Mouse (Mus musculus) hindbrain, postnatal 0 days (tissue): ENCODE measurements around the gene Fam57a. TPM values are rescaled to one million over a fixed set of nuclear protein-coding genes. Genes with fewer than 3 reads are reported as not detected.
A peak's percentile ranks its signal among the peaks of the same experiment; 100 is the strongest.

Source experiments
- ATAC-seq: fragments of 200-750 bp; cut with Nextera tagmentation; 2 replicates; pipeline ENCODE4 v1.8.0; 2017; ENCODE audit warnings: mild to moderate bottlenecking, moderate TSS enrichment, moderate library complexity
- DNase-seq: peaks from one replicate; pipeline ENCODE4 v3.0.0-alpha.2; 2015; ENCODE audit warnings: low spot score
- H3K27ac ChIP-seq: fragments of 300-500 bp; sonication (generic); 2 replicates; pipeline ENCODE4 v1.5.1; 2014; ENCODE audit warnings: mild to moderate bottlenecking
- H3K27me3 ChIP-seq: fragments of 300-500 bp; sonication (generic); 2 replicates; pipeline ENCODE4 v1.6.1; 2014; ENCODE audit warnings: low read length, mixed read lengths; ENCODE audit not compliant: insufficient read depth
- H3K36me3 ChIP-seq: fragments of 300-500 bp; sonication (generic); 2 replicates; pipeline ENCODE4 v1.6.1; 2014; ENCODE audit warnings: low read length, mixed read lengths; ENCODE audit not compliant: insufficient read depth
- H3K4me1 ChIP-seq: fragments of 300-500 bp; sonication (generic); 2 replicates; pipeline ENCODE4 v1.6.1; 2014; ENCODE audit warnings: antibody characterized with exemption, low read length, mixed read lengths; ENCODE audit not compliant: insufficient read depth
- H3K4me2 ChIP-seq: fragments of 300-500 bp; sonication (generic); 2 replicates; pipeline ENCODE4 v1.6.1; 2014; ENCODE audit warnings: low read depth, mild to moderate bottlenecking, low read length, moderate library complexity, mixed read lengths
- H3K4me3 ChIP-seq: fragments of 300-500 bp; sonication (generic); 2 replicates; pipeline ENCODE4 v1.5.1; 2014; ENCODE audit warnings: low read length
- H3K9ac ChIP-seq: fragments of 300-500 bp; sonication (generic); replicated peaks from 2 replicates; pipeline ENCODE4 v1.6.1; 2014; ENCODE audit warnings: mild to moderate bottlenecking, low read length, moderate library complexity, mixed read lengths
- H3K9me3 ChIP-seq: fragments of 300-500 bp; sonication (generic); 2 replicates; pipeline ENCODE4 v1.6.1; 2016; ENCODE audit warnings: low read length, mixed read lengths
- CTCF ChIP-seq: IDR thresholded peaks from 2 replicates; pipeline ENCODE4 v1.5.1; 2016; ENCODE audit warnings: antibody characterized with exemption, control low read depth, low read depth
- WGBS: fragments of 180-500 bp; shearing (Covaris S2); extraction: QIAGEN DNeasy Blood & Tissue Kit; methylation state at CpG from one replicate; pipeline ENCODE4 v1.1.7; 2014; 5-methylcytosine and 5-hydroxymethylcytosine counted together
- polyA plus RNA-seq: library from polyadenylated mRNA; unstranded; fragments of >200 nt; fragmentation: Nextera tagmentation; extraction: Ambion mirVana; gene quantifications from 2 replicates; pipeline ENCODE4 v1.2.1, GENCODE M21; 2015
- total RNA-seq: library from RNA; depleted of rRNA; stranded (reverse); fragments of >200 nt; gene quantifications from 2 replicates; pipeline ENCODE4 v1.2.3, GENCODE M21; 2014

Gene Fam57a
- total and polyA plus RNA-seq, 2 experiments from 2014 or later: 16.6 to 20.1 TPM

DNA sequence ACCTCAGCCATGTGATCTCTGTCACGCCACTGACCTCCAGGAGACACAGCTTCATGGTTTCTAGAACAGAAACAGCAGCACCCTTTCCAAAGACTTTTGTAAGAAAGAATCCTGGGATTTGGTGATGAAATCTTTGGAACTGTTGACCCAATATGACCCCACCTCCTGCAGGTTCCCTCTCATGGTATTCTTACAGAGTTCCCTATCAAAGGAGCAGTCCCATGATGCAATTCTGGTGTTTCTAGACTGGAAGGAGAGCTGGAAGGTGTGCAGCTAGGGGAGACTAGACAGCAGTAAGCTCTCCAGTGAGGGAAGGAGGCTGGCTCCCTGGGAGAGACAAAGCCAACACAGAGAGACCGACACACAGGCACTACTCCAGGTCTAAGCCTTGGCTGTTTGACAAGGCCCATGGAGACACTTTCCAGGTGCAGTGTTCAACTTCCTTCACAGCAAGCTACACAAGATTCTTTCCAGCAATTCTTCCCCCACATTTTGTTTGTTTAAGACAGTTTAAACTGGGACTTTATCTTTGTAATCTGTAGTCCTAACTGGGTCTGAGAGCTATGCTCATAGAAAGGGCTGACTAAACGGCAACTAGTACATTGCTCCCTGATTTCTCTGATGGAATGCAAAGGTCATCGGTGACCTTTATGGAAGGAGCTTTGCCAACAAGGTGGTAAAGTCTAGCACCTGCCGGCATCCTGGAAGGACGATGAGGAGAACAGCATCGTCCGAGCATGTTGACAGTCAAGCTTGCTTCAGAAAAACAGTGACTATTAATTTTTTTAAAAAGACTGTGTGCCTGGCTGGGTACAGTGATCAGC, 33.1 kb upstream of the Fam57a start:
- no peak overlapping the region for H3K9ac ChIP-seq

DNA sequence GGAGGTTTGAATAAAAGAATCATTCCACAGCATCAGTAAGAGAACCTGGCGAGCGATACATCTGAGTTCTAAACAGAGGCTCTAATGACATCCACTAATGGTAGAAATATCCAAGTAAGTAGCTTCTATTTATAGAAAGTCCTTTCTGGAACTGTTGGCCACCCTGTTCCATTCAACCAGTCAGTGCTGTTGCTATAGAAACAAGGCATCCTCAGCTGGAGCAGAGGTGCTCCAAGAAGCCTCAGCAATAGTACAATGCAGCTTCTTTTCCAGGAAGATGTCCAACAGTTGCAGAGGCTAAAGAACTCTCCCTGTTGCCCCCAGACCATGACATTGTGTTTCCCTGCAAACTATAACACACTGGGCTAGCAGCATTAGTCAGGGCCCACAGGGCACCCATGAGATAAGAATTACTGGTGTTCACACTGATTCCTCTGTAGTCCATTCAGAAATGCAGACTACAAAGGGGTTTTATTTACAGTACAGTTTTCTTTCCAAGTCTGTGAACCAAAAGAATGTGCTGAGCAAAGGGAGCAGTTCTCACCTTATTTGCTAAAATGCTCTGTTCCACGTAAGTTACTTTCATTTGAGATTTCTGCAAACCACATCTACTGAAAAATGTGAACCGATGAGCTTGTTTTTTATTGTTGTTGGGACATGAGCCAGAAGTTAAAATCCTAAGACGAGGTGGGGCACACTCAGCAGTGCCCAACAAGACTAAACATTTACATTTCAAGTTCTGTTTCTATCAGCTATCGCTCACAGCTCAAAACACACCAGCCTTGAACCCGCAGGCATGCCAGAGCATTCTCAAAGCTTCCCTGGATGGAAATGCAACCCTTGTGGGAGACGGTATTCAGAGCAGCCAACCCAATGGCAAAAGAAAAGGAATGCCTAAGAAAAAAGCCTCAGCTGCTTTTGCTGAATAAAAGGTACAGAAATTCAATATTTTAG, 31.1 kb upstream of the Fam57a start:
- Histone ChIP-seq H3K4me2 (0 out of 2 replicates have a peak overlapping the region, but pooled peaks have one; percentile 10), H3K36me3 (no peaks in the 10 kb centered on the region), H3K27me3 (no peaks in the 10 kb centered on the region), H3K4me1 (peaks cover 15% of the 10 kb centered on the region), H3K9me3 (no peaks in the 10 kb centered on the region), H3K9ac (no peak overlapping the region), H3K27ac (peak overlapping the region; percentile 57; the same call in 1 of the 2 replicates), H3K4me3 (no peak overlapping the region)
- peak; percentile 58; the same call in 1 of the 2 replicates for ATAC-seq
- WGBS: 52% methylated on average over 8 of the region's 8 CpGs
- TF ChIP-seq CTCF: no peak
- peak; percentile 69 for DNase-seq

More for the DNA sequence above, 33.1 kb upstream of the Fam57a start:
- Histone ChIP-seq H3K4me2 (no peak overlapping the region), H3K4me3 (no peak overlapping the region), H3K4me1 (peaks cover 15% of the 10 kb centered on the region), H3K27ac (no peak overlapping the region), H3K9me3 (no peaks in the 10 kb centered on the region), H3K36me3 (no peaks in the 10 kb centered on the region), H3K27me3 (no peaks in the 10 kb centered on the region)
- no peak for DNase-seq
- no peak for ATAC-seq
- WGBS: 88% methylated on average over 8 of the region's 8 CpGs
- TF ChIP-seq CTCF: no peak

DNA sequence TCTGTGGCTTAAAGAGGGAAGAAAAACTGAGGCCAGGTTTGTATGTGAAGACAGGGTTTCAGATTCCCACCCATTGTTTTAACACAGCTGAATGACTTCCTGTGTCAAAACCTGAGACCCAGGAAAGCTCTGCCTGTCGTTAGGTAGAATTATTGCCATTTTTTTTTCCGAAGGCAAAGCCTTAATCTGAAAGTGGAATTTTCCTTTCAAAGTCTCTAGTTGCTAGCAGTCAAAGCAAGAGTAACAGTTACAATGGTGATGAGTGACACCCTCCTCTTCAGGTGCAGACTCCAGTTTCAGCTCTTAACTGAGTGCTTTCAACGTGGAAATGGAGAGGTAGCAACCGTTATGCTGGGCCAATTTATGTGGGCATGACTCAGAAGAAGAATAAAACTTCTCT, 28.5 kb upstream of the Fam57a start:
- Histone ChIP-seq H3K36me3 (no peaks in the 10 kb centered on the region; the same call in 1 of the 2 replicates), H3K9ac (no peak overlapping the region), H3K4me3 (no peak overlapping the region), H3K27ac (no peak overlapping the region), H3K4me1 (peaks cover 15% of the 10 kb centered on the region), H3K9me3 (no peaks in the 10 kb centered on the region), H3K4me2 (no peak overlapping the region), H3K27me3 (no peaks in the 10 kb centered on the region)
- no peak for TF ChIP-seq CTCF
- 70% methylated on average over 4 of the region's 4 CpGs for WGBS
- no peak for DNase-seq
- ATAC-seq: no peak

DNA sequence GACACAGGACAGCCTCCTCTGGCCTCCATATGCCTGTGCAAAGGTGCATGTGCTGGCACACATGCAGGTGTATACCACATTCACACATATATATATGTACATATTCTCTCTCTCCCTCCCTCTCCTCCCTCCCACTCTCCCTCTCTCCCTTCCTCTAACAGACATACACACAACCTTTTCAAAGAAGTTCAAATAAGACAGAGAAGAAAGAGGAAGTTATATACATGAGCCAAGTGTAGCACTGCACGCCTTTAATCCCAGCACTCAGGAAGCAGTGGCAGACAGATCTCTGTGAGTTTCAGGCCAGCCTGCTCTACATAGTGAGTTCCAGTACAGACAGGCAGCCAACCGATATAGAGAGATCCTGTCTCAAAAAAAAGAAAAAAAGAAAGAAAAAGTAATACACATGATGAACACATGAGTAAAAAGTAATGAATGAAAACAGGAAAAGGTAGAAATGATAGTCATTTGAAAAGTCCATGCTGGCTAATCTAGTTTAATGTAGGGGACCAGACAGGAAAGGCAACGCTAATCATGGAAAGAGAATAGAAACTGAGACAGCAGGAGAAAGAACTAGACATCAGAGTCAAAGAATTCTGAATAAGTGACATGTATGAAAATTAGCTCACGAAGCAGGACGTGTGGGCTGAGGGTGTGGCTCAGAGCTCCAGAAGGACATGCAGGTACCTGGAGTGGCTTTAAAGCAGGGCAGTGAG, 26.1 kb upstream of the Fam57a start:
- H3K9ac ChIP-seq: no peak overlapping the region
- no peak for DNase-seq
- H3K4me2 ChIP-seq: no peak overlapping the region
- H3K4me3 ChIP-seq: no peak overlapping the region
- TF ChIP-seq CTCF: no peak
- no peak for ATAC-seq
- H3K9me3 ChIP-seq: no peaks in the 10 kb centered on the region
- no peaks in the 10 kb centered on the region for H3K27me3 ChIP-seq
- 87% methylated on average over 5 of the region's 5 CpGs for WGBS
- no peak overlapping the region for H3K27ac ChIP-seq
- H3K4me1 ChIP-seq: peaks cover 6% of the 10 kb centered on the region; the same call in 1 of the 2 replicates
- peaks cover 7% of the 10 kb centered on the region; the same call in 1 of the 2 replicates for H3K36me3 ChIP-seq

DNA sequence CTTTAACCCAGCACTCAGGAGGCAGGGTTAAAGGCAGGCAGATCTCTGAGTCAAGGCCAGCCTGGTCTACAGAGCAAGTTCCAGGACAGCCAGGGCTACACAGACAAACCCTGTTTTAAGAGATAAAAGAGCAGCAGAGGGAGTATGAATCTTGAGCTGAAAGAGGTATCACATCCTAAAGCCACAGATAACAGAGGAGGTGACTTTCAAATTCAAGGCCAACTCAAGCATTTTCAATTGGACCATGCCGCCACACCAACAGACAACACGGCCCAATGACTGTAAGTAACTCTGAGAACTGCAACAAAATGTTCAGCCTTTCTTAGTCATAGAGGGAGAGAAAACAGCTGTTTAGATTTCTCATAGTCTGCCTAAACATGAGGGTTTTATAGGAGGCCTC, 25.3 kb upstream of the Fam57a start:
- H3K36me3 ChIP-seq: peaks cover 11% of the 10 kb centered on the region; the same call in 1 of the 2 replicates
- H3K4me1 ChIP-seq: no peaks in the 10 kb centered on the region; the same call in 1 of the 2 replicates
- ATAC-seq: no peak
- no peak for TF ChIP-seq CTCF
- 94% methylated on average over 2 of the region's 2 CpGs for WGBS
- H3K27ac ChIP-seq: no peak overlapping the region
- H3K4me3 ChIP-seq: no peak overlapping the region
- no peak overlapping the region for H3K9ac ChIP-seq
- DNase-seq: no peak
- no peaks in the 10 kb centered on the region for H3K27me3 ChIP-seq
- H3K4me2 ChIP-seq: no peak overlapping the region
- no peaks in the 10 kb centered on the region for H3K9me3 ChIP-seq

DNA sequence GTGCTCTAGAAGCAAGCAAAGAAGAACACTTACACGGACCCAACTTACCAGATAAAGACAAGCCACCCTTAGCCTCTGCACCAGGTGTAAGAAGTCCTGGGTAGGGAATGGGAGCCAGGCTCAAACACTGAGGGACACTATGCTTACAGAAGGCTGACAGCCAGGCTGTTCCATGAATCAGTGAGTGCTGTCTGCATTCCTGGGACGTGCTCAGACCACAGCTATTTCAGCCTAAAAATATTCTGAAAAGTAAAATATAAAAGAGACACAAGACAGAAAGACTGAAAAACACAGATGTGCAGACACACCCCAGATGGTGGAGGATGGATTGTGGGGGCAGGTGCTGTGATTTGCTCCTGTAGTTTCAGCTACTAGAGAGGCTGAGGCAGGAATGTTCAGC, 24.6 kb upstream of the Fam57a start:
- no peak overlapping the region for H3K9ac ChIP-seq
- no peaks in the 10 kb centered on the region for H3K9me3 ChIP-seq
- no peak for TF ChIP-seq CTCF
- no peak overlapping the region for H3K4me3 ChIP-seq
- no peak overlapping the region for H3K4me2 ChIP-seq
- ATAC-seq: no peak
- WGBS: 87% methylated on average over 2 of the region's 2 CpGs
- H3K27me3 ChIP-seq: no peaks in the 10 kb centered on the region
- no peaks in the 10 kb centered on the region for H3K4me1 ChIP-seq
- H3K27ac ChIP-seq: no peak overlapping the region
- peaks cover 11% of the 10 kb centered on the region; the same call in 1 of the 2 replicates for H3K36me3 ChIP-seq
- DNase-seq: no peak
